Mouse (Mus musculus) frontal cortex, postnatal 25 days (tissue): ENCODE measurements around the gene Gm20695.

ENCODE experiments used
- DNase-seq, 2 experiments: peaks; one replicate each; pipeline ENCODE4 v3.0.0; 2022; ENCODE audit warnings: low spot score in 2 of 2

Gm20695 gene

DNA sequence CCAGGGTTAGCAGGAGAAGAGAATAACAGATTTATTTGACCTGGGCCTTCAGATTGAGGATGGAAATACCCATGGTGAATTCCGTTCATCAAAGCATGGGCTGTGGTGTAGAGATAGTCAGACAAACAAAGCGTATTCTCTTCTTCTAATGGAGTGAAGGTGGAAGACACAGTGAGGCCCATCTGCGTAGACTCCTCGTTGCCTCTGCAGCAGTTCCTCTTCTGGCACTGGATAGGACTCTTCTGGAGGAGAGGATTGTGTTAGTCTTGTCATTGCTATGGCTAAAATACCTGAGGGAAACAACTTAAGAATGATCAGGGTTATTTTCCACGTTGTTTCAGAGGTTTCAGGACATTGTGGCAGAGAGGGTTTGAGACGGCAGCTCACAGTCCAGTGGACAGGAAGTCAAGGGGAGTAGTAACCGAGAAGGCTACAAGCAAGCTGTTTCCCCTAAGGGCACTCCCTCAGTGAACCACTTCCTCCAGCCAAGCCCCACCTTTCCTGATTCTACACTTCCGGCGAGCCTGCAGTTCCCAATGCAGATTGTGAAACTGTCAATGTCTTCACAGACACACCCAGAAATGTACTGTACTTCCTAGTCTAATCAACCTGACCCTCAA is 10.8 kb downstream of the Gm20695 start:
- DNase-seq: no peak

DNA sequence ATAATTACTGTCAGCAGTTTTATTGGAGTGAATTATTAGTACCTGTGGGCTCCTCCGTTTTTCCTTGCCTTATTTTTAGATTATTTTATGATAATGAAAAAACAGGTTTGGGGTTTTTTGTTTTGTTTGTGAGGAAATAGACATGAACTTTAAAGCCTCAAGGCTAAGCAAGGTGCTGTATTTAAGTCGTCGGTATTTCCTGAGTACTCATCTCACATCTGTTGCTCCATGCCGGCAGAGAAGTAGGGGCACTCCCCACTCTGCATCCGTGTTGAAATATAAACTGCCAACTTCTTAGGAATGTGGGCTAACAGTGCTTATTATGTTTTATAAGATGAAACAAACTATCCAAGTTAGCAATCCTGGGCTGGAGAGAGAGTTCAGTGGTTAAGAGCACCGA is 11.6 kb downstream of the Gm20695 start:
- no peak for DNase-seq

DNA sequence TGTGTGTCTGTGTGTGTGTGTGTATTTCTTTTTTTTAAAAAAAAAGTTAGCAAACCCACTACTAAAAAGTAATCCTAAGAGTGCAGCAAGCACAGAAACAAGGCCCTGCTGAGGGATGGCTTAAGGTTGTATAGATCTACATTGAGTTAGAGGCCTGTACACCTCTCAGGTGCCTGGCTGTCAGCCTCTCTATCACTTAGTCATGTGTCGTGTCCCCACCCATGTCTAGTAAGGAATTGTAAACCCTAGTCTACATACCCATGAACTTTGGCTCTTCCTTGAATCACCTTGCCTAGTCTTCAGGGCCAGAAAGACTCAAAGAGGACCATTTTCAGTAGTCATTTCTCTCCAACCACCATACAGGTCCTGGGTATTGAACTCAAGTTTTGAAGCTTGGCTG is 12.1 kb downstream of the Gm20695 start:
- DNase-seq: no peak

DNA sequence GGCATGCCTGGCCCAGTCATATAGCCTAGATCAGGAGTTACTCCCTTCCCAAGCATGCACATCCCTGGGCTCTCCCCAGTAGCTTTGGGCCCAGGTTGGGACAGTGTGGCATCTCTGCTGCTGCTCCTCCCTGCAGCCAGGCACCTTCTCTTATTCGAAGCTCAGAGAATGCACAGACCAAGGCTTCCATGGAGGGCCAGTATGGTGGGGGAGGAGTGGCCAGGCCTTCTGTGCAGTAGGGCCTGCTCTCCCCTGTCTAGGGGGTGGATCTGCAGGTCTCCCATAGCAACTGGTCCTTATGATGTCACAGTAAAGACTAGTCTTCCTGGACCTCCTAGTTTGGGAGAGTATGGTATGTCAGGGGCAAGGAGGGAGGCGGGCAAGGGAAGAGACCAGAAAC is 23.0 kb downstream of the Gm20695 start:
- no peak for DNase-seq

DNA sequence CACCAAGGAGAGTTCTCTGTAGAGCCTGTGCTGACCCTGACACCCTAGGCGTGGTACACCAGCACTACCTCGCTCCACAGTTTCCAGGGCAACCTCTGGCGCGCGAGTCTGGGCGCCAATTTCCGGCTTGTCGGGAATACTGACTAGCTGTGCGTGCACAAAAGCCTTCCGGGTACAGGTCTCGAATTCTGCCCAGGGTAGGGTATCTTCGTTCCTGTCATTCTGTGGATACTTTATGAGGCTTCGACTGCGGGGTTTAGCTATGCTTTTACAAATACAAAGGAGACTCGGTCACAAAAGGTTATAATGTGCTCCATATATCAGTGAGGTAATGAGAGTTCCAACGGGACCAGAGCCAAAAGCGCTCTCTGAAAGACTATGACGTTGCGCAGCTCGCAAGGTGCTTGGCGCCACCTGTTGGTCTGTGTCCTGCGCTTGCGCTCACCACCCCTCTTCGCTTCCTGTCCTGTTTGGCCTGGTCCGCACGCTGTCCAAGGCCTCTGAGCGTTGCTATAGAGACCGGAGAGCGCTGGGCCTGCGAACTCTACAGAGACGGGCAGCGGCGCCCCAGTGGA is 24.2 kb downstream of the Gm20695 start, which contains the start of the genes 1700037C18Rik and Cluap1:
Gene 1700037C18Rik, minus strand, starts transcription at position 153 of the 575 bp plus-strand sequence.
Gene Cluap1, plus strand, starts transcription at position 265 of the 575 bp plus-strand sequence.
- DNase-seq: peak; percentile 90 to 91

DNA sequence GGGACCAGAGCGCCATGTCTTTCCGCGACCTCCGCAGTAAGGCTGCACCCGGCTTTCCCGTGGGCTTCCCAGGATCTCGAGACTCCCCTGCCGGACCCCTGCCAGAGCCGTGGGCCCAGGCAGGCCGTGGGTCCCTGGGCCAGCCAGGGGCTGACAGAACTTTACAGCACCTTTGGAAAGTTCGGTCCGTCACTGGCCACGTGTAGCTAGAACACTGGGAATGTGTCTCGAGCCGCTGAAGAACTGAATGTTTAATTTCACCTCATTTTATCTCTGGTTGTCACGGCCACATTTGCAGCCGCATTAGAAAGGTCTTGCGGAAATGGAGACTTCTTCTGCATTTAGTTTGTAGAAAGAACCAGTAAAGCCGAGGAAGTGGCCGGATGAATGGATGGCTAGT is 24.7 kb downstream of the Gm20695 start:
- no peak for DNase-seq

DNA sequence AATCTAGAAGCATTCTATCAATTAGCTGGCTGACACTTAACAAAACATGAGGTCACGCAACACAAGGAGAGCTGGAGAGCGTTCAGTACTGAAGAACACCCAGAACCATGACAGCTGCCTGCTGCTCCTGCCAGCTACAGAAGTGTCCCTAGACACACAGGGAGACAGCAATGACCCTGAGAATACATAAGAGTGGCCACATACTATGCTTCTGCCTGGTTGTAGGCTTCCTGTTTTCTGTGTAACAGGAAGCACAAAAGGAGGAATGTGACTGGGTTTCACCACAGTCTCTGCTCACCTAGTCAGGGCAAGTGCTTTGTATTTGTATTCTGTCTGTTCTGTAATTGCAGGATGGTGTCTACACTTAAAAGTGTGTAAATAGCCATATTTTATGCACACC is 36.3 kb downstream of the Gm20695 start:
- DNase-seq: no peak

DNA sequence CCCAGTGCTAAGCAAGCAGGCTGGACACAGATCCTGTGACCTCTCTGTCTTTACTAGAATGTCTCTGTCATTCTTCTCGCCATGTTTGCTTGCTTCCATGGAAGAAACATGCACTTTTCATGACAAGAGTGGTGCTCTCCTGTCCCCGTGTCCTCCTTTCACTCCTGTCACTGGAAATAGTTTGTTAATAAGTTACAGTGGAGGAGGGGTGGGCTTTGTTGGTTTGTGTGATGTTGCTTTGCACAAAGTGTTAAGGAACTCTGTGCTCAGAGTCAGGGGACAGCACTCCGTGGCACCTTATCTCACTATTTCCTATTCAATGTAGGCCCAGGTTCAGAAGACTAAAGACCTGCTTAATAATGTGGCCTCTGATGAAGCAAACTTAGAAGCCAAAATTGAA is 39.1 kb downstream of the Gm20695 start:
- DNase-seq: no peak

DNA sequence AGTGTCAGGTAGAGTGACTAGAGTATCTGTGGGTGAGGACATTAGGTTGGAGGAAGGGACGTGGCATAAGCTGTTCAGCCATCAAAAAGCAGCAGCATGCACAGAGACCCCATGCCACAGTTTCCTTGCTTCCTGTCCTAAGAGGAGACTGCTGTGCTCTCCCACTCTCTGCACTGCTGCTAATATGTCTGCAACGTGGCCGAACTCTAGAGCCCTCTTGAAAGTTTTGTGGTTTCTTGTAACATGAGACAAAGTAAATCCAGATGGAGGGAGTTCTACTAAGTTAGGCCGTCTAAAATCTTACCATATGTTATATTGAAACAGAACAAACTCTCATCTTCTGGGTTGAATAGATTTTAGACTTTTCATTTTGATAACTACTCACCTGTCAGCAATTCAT is 39.5 kb downstream of the Gm20695 start:
- no peak for DNase-seq

DNA sequence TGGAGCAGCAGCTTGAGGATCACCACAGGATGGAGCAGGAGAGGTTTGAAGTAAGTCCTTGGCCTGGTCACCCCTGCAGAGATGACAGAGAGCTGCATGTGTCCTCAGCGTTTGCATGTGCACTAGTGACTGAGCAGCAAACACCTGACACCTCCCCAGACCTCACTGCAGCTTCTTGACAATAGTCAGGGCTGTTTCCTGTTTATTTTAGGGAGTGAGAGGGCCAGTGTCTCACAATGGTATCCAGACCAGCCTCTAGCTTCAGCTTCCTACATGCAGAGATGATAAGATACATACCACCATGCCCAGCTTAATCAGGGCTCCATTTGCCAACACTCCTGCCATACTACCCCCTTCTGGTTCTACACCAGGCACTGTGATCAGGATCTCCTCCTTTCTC is 44.1 kb downstream of the Gm20695 start:
- DNase-seq: no peak

DNA sequence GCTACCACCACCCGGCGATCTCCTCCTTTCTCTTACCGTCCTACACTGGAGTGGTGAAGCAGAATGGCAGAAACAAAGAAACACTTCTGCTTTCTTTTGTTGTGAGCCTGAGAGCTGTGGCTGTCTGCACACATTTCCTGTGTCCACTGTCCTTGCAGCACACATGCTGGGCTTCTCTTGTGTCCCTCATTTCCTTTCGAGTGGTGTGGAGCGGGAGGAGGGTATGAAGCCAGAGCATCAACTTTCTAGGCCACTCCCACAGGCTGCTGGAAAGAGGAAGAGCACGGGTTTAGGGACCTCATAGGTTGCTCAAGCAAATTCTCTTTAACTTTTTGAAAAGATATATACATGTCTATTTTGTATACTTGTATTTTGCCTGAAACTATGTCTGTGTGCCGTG is 44.7 kb downstream of the Gm20695 start:
- DNase-seq: no peak

DNA sequence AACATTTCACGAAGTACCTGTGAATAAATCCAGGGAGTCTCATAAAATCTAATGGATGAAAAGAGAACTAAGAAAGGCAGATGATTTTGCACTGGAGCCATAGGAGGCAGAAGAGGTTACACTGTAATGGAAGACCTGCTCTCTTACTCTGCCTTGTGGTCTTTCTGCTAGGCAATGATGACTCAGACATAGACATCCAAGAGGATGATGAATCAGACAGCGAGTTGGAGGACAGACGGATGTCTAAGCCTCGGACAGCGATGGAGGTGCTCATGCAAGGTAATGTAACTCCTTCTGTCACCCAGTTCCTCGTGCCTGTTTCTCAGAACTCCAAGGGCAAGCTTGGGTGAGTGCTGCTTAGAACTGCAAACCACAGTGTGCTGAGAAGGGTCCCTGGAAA is 49.1 kb downstream of the Gm20695 start:
- DNase-seq: no peak

DNA sequence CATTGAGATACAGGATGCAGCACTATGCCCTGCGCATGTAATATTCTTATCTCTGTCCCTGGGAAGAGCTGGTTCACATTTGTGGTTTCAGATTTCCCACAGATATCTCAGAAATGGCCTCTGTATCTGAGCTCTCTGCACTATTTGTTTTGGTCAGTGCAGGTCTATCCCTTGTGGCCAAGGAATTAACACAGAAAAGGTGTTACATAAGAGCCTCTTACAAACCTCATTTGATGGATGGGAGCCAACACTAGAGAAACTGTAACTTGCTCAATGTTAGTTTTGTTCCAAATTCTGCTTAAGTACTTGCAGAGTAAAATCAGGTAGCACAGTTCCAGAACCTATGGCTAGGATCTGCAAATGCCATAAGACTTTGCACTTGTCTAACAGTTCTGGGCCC is 49.6 kb downstream of the Gm20695 start:
- no peak for DNase-seq

DNA sequence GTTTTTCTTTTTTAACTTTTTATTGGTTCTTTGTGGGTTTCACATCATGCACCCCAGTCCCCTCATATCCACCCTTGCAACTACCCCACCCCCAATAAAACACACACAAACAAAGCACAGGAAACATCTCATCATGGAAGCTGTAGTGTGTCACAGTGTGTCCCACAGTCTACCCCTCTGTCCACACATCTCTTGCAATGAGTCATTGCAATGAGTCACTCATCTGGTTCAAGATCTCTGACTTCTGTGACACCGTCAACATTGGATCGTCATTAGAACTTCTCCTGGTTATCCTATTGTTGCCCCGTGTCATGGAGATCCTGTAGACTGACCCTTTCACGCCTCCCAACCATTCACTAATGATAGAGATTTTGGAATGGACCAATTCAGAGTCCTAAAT is 50.3 kb downstream of the Gm20695 start:
- DNase-seq: no peak

DNA sequence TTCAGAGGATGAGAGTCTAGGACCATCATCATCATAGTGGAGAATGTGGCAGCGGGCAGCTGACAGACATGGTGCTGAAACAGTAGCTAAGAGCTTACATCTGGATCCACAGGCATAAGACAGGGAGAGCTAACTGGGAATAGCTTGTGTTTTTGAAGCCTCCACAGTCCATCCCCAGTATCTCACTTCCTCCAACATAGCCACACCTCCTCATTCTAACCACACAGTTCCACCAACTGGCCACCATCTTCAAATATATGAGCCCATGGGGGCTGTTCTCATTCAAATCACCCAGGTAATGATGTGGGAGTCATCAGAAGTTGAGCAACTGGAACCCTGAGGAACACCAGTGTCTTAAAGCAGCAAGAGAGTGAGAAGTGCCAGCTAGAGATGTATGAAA is 66.7 kb downstream of the Gm20695 start:
- DNase-seq: no peak

DNA sequence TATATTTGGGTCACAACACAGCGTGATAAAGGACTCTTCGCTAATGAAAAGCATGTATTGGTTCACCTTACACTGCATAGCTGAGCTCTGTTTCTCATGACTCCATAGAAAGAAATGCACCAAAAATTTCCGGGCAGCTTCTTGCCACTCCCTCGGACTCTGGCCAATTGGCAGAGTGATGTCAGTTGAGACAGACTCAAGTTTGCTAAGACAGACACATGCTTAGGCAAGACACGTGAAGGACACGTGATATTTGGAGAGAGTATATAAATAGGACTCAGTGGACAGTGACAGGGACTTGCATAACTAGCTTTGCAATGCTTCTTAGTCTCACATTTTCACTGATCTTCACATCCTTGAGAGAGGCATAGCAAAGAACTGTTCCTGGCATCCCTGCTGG is 71.9 kb downstream of the Gm20695 start:
- no peak for DNase-seq

DNA sequence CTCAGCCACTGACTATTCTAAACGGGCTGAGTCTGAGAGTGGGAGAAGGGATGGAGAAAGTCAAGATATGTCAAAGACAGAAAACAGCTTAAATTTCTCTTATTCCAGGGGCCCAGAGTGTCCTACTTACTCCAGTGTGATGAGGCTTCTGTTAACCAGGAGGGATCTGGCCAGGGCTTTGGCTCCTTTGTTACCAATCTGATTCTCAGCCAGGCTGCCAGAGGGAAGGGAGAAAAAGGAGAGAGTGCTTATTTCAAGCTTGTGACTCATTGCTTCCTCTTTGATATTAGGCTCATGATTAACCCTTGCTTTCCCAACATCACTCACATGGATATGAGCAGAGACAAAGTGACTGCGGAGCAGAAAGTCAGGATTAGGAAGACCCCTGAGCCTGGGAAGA is 74.8 kb downstream of the Gm20695 start:
- DNase-seq: no peak

DNA sequence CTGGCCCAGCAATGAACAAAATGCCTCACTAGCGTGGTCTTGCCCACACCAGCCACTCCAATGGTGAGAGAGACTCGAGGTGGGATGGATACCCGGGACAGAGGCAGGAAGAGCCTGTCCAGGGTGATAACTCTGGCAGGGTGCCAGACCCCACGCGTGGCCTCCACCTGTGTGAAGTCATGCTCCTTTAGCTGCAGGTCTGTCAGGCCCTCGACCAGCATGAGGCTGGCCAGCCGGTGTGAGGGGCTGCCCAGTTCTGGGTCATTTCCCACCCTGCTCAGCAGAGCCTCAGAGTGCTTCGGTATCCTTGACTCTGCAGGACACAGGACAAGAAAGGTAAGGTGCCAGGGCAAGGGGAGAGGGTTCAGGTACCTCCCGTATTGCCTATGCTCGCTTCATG is 80.5 kb downstream of the Gm20695 start:
- DNase-seq: no peak

DNA sequence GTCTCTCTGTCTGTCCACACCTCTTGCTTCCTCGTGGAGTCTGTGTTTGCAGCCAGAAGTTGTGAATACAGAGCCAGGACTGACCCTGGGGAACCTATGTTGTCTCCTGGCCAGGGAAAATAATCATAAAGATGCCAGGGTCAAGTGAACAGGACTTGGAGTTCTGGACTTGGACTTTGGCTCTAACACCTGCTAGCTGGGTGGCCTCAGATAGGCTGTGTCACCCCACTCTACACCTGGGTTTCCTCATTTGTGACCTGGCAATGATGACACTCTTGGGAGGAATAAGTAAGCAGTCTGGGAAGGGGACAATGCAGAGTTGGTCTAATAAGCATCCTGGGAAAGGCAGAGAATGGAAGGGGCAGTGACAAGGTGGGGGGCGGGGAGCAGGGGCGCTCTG is 81.1 kb downstream of the Gm20695 start:
- DNase-seq: no peak
